Mouse (Mus musculus) MEL (cell line): ENCODE data around the gene Hectd1. TPM values are rescaled to one million over a fixed set of nuclear protein-coding genes. Genes with fewer than 3 reads are reported as not detected.

Experiments
- DNase-seq: peaks from one replicate; pipeline ENCODE4 v3.0.0; 2011; ENCODE audit warnings: low read depth, low spot score
- H3K27ac ChIP-seq: 2 replicates; pipeline ENCODE4 v1.5.1; 2012; ENCODE audit warnings: low read depth, mild to moderate bottlenecking, control low read depth, low read length, moderate library complexity; ENCODE audit not compliant: control insufficient read depth
- H3K27me3 ChIP-seq, 2 experiments: fragments of 150-350 bp in 1 of 2; sonication (generic) in 1 of 2; 2 replicates each; pipeline ENCODE4 v1.6.1; 2012; ENCODE audit warnings: low read length in 2 of 2, mild to moderate bottlenecking in 2 of 2, improper control_type of control experiment in 1 of 2, moderate library complexity in 1 of 2; ENCODE audit not compliant: insufficient read depth in 2 of 2, control insufficient read depth in 1 of 2
- H3K36me3 ChIP-seq, 2 experiments: 2 replicates each; pipeline ENCODE4 v1.6.1; 2012 to 2014; ENCODE audit warnings: low read length in 2 of 2, improper control_type of control experiment in 1 of 2, inconsistent platforms in 1 of 2, mild to moderate bottlenecking in 1 of 2; ENCODE audit not compliant: insufficient read depth in 2 of 2, control insufficient read depth in 1 of 2
- H3K4me1 ChIP-seq, 2 experiments: fragments of 150-350 bp in 1 of 2; sonication (generic) in 1 of 2; 2 replicates each; pipeline ENCODE4 v1.6.1; 2012; ENCODE audit warnings: low read length in 2 of 2, improper control_type of control experiment in 1 of 2, mild to moderate bottlenecking in 1 of 2; ENCODE audit not compliant: insufficient read depth in 2 of 2, control insufficient read depth in 1 of 2
- H3K4me3 ChIP-seq, 2 experiments: fragments of 150-350 bp in 1 of 2; sonication (generic) in 1 of 2; 2 replicates each; pipeline ENCODE4 v1.5.1; 2012; ENCODE audit warnings: low read depth in 2 of 2, low read length in 2 of 2, mild to moderate bottlenecking in 2 of 2, moderate library complexity in 2 of 2, control low read depth in 1 of 2, improper control_type of control experiment in 1 of 2; ENCODE audit not compliant: control insufficient read depth in 1 of 2, insufficient read depth in 1 of 2
- H3K79me2 ChIP-seq: 2 replicates; pipeline ENCODE4 v1.6.1; 2012; ENCODE audit warnings: mild to moderate bottlenecking, low read length, moderate library complexity; ENCODE audit not compliant: control insufficient read depth, poor library complexity, insufficient read depth
- H3K9ac ChIP-seq: 2 replicates; pipeline ENCODE4 v1.6.1; 2012; ENCODE audit warnings: low read depth, mild to moderate bottlenecking, control low read depth, low read length, moderate library complexity; ENCODE audit not compliant: control insufficient read depth, poor library complexity, severe bottlenecking
- H3K9me3 ChIP-seq: fragments of 150-350 bp; sonication (generic); replicated peaks from 2 replicates; pipeline ENCODE4 v1.6.1; 2012; ENCODE audit warnings: mild to moderate bottlenecking, low read length, improper control_type of control experiment, moderate library complexity; ENCODE audit not compliant: insufficient read depth
- CHD1 ChIP-seq: IDR thresholded peaks from 2 replicates; pipeline ENCODE4 v1.6.1; 2012; ENCODE audit warnings: low read depth, mild to moderate bottlenecking, inconsistent platforms, low read length, improper control_type of control experiment
- CTCF ChIP-seq, 3 experiments: IDR thresholded peaks in 2 of 3; conservative IDR thresholded peaks in 1 of 3; 2 replicates each; pipeline ENCODE4 v1.5.1; 2011 to 2012; ENCODE audit warnings: low read length in 3 of 3, low read depth in 2 of 3, mild to moderate bottlenecking in 2 of 3, improper control_type of control experiment in 1 of 3, inconsistent platforms in 1 of 3, mixed read lengths in 1 of 3, moderate library complexity in 1 of 3; ENCODE audit not compliant: control insufficient read depth in 1 of 3, insufficient read depth in 1 of 3, poor library complexity in 1 of 3, severe bottlenecking in 1 of 3
- E2F4 ChIP-seq: IDR thresholded peaks from 2 replicates; pipeline ENCODE4 v1.6.1; 2011; ENCODE audit warnings: low read depth, low read length, improper control_type of control experiment, borderline replicate concordance
- ELF1 ChIP-seq: IDR thresholded peaks from 2 replicates; pipeline ENCODE4 v1.6.1; 2014; ENCODE audit warnings: low read depth, mild to moderate bottlenecking, inconsistent platforms, low read length, improper control_type of control experiment, moderate library complexity
- ETS1 ChIP-seq: IDR thresholded peaks from 2 replicates; pipeline ENCODE4 v1.6.1; 2012; ENCODE audit warnings: low read depth, mild to moderate bottlenecking, inconsistent platforms, low read length, improper control_type of control experiment, moderate library complexity
- GATA1 ChIP-seq: IDR thresholded peaks from 2 replicates; pipeline ENCODE4 v1.6.1; 2011; ENCODE audit warnings: low read depth, low read length, improper control_type of control experiment
- MAFK ChIP-seq: IDR thresholded peaks from 2 replicates; pipeline ENCODE4 v1.6.1; 2011; ENCODE audit warnings: low read depth, mild to moderate bottlenecking, low read length, improper control_type of control experiment, borderline replicate concordance
- MAZ ChIP-seq: IDR thresholded peaks from 2 replicates; pipeline ENCODE4 v1.6.1; 2012; ENCODE audit warnings: low read depth, mild to moderate bottlenecking, inconsistent platforms, low read length, improper control_type of control experiment
- MYB ChIP-seq: IDR thresholded peaks from 2 replicates; pipeline ENCODE4 v1.6.1; 2011; ENCODE audit warnings: mild to moderate bottlenecking, low read depth, low read length, improper control_type of control experiment
- MYC ChIP-seq: IDR thresholded peaks from 2 replicates; pipeline ENCODE4 v1.6.1; 2011; ENCODE audit warnings: low read depth, mild to moderate bottlenecking, low read length, improper control_type of control experiment, moderate library complexity
- NRF1 ChIP-seq: IDR thresholded peaks from 2 replicates; pipeline ENCODE4 v1.6.1; 2014; ENCODE audit warnings: low read depth, mild to moderate bottlenecking, inconsistent platforms, low read length, improper control_type of control experiment, moderate library complexity; ENCODE audit not compliant: poor library complexity, insufficient read depth, severe bottlenecking
- POLR2AphosphoS2 ChIP-seq: IDR thresholded peaks from 2 replicates; pipeline ENCODE4 v1.6.1; 2011; ENCODE audit warnings: low read length, improper control_type of control experiment
- RAD21 ChIP-seq: IDR thresholded peaks from 2 replicates; pipeline ENCODE4 v1.6.1; 2011; ENCODE audit warnings: mild to moderate bottlenecking, low read depth, low read length, improper control_type of control experiment
- RCOR1 ChIP-seq: IDR thresholded peaks from 2 replicates; pipeline ENCODE4 v1.6.1; 2012; ENCODE audit warnings: low read depth, mild to moderate bottlenecking, inconsistent platforms, low read length, improper control_type of control experiment
- SIN3A ChIP-seq: IDR thresholded peaks from 2 replicates; pipeline ENCODE4 v1.6.1; 2012; ENCODE audit warnings: low read length, improper control_type of control experiment, inconsistent platforms
- SMC3 ChIP-seq: IDR thresholded peaks from 2 replicates; pipeline ENCODE4 v1.6.1; 2011; ENCODE audit warnings: low read depth, low read length, improper control_type of control experiment
- TCF12 ChIP-seq: IDR thresholded peaks from 2 replicates; pipeline ENCODE4 v1.6.1; 2014; ENCODE audit warnings: low read depth, mild to moderate bottlenecking, inconsistent platforms, low read length, improper control_type of control experiment, moderate library complexity
- UBTF ChIP-seq: IDR thresholded peaks from 2 replicates; pipeline ENCODE4 v1.6.1; 2012; ENCODE audit warnings: low read depth, mild to moderate bottlenecking, inconsistent platforms, low read length, improper control_type of control experiment, moderate library complexity, borderline replicate concordance; ENCODE audit not compliant: insufficient read depth
- ZC3H11A ChIP-seq: IDR thresholded peaks from 2 replicates; pipeline ENCODE4 v1.6.1; 2012; ENCODE audit warnings: low read depth, mild to moderate bottlenecking, inconsistent platforms, low read length, improper control_type of control experiment
- ZMIZ1 ChIP-seq: IDR thresholded peaks from 2 replicates; pipeline ENCODE4 v1.6.1; 2012; ENCODE audit warnings: low read depth, mild to moderate bottlenecking, inconsistent platforms, low read length, improper control_type of control experiment, moderate library complexity
- ZNF384 ChIP-seq: IDR thresholded peaks from 2 replicates; pipeline ENCODE4 v1.6.1; 2012; ENCODE audit warnings: low read depth, mild to moderate bottlenecking, inconsistent platforms, low read length, improper control_type of control experiment
- polyA plus RNA-seq, 2 experiments: library from polyadenylated mRNA; stranded (reverse) in 1 of 2; unstranded in 1 of 2; fragments of >175 nt in 1 of 2; fragments of >200 nt in 1 of 2; gene quantifications; 2 replicates each; pipeline versions ENCODE4 v1.2.1 to v1.2.4; 2012; ENCODE audit warnings: low replicate concordance in 2 of 2, low read depth in 1 of 2; ENCODE audit not compliant: insufficient read length in 2 of 2, insufficient read depth in 1 of 2, missing spikeins in 1 of 2
- total RNA-seq: library from RNA; depleted of rRNA; stranded (reverse); fragments of 300-350 nt; gene quantifications from 2 replicates; pipeline ENCODE4 v1.2.3, GENCODE M21; 2012

Hectd1 gene
- total and polyA plus RNA-seq, 3 experiments: 55.2 to 248 (median 72.0) TPM

DNA sequence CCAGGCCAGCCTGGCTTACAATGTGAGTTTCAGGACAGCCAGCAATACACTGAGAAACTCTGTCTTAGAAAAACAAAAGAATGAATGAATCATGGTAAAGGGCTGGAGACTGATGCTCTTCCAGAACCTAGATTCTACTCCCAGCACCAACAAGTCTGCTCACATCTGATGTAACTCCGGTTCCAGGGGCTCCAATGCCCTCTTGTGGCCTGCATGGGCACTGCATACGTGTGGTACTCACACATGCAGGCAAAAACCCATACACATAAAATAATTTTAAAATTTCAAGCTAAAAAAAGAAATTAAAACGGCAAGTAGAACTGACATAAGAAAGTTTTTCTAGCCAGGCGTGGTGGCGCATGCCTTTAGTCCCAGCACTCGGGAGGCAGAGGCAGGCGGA lies 44.5 kb downstream of the Hectd1 start:
- no peak overlapping the region for H3K27ac ChIP-seq
- peak; percentile 80 for DNase-seq

DNA sequence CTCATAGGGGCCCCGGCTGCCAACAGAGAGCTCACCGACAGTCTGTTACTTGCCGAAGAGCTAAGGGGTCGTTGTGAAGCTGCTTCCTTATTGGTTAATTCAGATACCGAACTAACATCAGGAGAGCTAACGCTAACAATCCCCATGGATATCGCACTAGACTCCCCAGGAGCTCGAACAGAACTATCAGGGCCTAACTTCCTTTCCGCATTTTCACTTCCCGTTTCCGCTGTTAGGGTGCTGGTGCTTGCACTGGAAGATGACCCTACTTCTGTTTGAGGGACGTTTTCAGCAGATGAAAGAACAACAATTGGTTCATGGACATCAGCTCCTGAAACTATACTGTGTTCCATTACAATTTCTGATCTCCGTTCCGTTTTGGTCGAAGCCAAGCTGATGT lies 60.6 kb downstream of the Hectd1 start:
- no peak for DNase-seq
- Histone ChIP-seq H3K4me3 (no peak overlapping the region), H3K27me3 (no peaks in the 10 kb centered on the region), H3K9ac (no peak overlapping the region), H3K36me3 (peaks cover 0 to 50% of the 10 kb centered on the region in 2 experiments; a peak in 2 of 4 replicates), H3K9me3 (no peaks in the 10 kb centered on the region), H3K79me2 (no peaks in the 10 kb centered on the region), H3K27ac (no peak overlapping the region), H3K4me1 (no peaks in the 10 kb centered on the region)
- TF ChIP-seq TCF12 (no peak), NRF1 (no peak), ETS1 (no peak), RCOR1 (no peak), ELF1 (no peak), MAFK (no peak), CHD1 (no peak), UBTF (no peak), SMC3 (no peak), MYC (no peak), SIN3A (no peak), MAZ (no peak), GATA1 (no peak), POLR2AphosphoS2 (no peak), ZMIZ1 (no peak)

More for the DNA sequence above, 44.5 kb downstream of the Hectd1 start:
- no peak for TF ChIP-seq MYB
- peak; percentile 70 to 81 (median 79) for TF ChIP-seq CTCF (IDR thresholded peaks at IDR 0.05 in 2 of 3, conservative IDR thresholded peaks at IDR 0.05 in 1 of 3; ENCODE audit: control insufficient read depth in 1 of 3, insufficient read depth in 1 of 3, low read depth in 2 of 3, low read length in 3 of 3, poor library complexity in 1 of 3, severe bottlenecking in 1 of 3)
- TF ChIP-seq GATA1: no peak
- TF ChIP-seq E2F4: no peak
- peak; percentile 52 for TF ChIP-seq RAD21
- TF ChIP-seq ZC3H11A: peak; percentile 23; the same call in 1 of the 2 replicates
- TF ChIP-seq SMC3: peak; percentile 66
- no peak for TF ChIP-seq ZNF384
- H3K9ac ChIP-seq: no peak overlapping the region
- H3K27me3 ChIP-seq: no peaks in the 10 kb centered on the region
- peaks cover 0 to 56% of the 10 kb centered on the region in 2 experiments; a peak in 2 of 4 replicates for H3K36me3 ChIP-seq
- H3K79me2 ChIP-seq: no peaks in the 10 kb centered on the region
- H3K4me1 ChIP-seq: no peaks in the 10 kb centered on the region
- no peaks in the 10 kb centered on the region for H3K9me3 ChIP-seq
- no peak overlapping the region for H3K4me3 ChIP-seq
